Mouse (Mus musculus) mouse embryonic stem cell (cell line): Measurements from ENCODE around the gene Zfp954.

ENCODE experiments used
- in situ Hi-C, 2 experiments: fragments of 300-500 bp; cut with MboI; formaldehyde crosslinking; loops; 1 replicate in 1 of 2; 3 replicates in 1 of 2; pipeline ENCODE4 v1.14.3; 2019 to 2020; ENCODE audit warnings: low sequenced_read_pairs in 2 of 2, low pct_unique_long_range_greater_than_20kb in 1 of 2, mixed read lengths in 1 of 2; ENCODE audit not compliant: unreplicated experiment in 1 of 2

The Zfp954 gene

DNA sequence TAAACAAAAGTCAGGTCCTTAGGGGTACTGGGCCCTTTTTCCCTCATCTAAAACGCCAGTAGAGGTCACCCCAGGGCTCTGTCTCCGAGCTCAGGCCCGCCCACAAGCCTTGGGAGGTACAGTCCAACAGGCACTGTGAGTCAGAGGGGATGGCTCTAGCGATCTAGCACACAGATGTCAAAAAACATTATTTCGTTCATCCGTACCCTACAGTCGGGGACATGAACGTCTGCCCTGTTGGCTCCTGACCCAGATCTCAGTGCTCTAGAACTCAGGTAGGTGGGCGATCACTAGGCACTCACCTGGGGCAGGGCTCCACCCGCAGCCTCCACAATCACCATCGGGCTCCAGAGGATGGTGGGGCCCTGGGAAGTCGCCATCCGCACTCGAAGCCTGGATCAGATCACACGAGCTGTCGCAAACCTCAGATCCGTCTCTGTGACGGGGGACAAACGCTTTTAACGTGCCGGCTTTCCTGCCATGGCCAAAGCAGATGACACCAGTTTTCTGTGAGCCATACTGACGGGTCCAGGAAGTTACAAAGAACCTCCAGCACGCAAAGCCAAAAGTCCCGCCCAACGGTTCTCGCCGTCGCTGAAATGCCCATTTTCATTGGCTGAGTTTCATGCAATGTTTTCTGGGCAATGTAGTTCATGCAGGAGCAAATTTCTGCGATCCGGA lies at the start of gene Zfp954:
Gene Zfp954, minus strand, starts transcription at position 568 of the 681 bp plus-strand sequence.
- in situ Hi-C loops, result no loop called here

DNA sequence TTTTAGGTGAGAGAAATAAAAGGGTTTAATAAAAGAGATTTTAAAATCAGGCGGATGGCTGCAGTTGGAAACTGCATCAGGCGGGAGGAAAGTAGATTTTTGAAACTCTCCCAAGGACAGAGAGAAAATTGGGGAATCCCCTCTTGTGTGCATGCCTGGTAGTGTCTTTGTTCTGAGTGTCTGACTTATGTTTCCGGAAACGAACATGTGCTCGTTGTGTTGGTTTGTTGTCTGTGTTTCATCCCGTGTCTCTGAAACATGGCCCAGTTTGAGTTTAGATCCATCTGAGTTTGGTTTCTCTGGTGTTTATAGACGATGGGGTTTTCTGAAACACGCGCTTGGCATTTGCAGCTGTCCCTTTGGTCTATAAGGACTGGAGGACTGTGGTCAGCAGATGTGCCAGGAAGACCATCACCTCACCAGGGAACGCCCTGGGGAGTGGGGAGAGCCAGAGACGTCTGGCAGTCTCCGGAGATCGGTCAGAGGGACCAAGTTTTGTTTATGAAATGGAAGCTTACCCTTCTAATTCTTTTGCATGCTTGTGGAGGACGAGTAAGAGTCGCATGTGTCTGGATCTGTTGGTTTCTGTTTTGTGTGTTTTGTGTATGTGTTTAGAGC lies 24.8 kb upstream of the Zfp954 start:
- in situ Hi-C loops, result no loop called here

DNA sequence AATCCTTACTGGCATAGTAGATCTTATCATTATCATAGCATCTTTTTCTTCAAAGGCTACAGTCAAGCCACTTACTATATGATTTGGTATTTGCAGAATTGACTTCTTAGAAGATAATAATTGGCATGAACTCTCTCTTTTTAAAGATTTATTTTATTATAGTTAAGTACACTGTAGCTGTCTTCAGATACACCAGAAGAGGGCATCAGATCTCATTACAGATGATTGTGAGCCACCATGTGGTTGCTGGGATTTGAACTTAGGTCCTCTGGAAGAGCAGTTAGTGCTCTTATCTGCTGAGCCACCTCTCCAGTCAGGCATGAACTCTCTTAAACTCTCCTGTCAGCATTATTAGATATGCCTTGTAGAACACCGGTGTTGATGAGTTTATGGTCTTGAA lies 22.9 kb upstream of the Zfp954 start:
- in situ Hi-C loops, result no loop called here

DNA sequence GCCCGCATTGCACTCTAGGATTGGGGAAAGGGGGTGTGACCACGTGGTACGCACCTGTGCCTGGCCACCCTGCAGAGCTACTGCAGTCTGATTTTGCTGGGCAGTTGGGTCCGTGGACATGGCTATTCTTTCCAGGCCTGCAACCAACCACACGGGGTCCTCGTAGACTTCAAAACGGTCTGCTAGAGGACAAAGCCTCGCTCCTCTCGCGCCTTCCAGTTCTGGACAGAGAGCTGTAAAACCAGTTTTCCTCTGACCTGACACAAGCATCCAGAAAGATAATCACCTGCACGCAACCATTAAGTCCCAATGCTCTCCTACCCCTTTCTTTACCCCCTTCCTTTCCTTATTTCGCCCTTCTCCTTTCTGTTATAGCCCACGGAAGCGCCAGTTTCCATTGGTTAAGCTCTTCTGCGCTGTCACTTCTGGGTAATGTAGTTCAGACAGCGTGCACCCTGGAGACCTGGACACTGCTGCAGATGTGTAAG lies 15.1 kb upstream of the Zfp954 start, which contains the start of gene Zfp773:
Gene Zfp773, minus strand, starts transcription at position 377 of the 488 bp plus-strand sequence.
- in situ Hi-C loops, result loop anchor here (5.0 to 10.0 kb wide), 2 partner anchors 36 to 158 kb away; partner anchors contain the start of gene Zfp418 (in 2 of the 2)

DNA sequence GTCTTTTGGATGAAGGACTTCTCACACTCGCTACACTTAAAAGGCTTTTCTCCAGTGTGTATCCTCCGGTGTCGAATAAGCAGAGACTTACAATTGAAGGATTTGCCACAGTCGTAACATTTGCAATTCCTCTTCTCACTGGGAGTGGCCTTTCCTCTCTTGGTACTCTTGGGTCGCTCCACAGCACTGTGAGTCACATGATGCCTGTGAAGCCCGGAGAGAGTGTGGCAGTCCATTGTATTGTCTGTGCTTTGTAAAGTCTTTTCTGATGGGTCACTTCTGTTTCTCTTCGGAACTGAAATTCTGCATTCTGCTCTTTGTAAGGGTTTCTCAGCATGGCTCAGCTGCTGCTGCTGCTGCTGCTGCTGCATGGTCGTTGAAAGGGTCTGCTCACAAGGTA lies 11.5 kb upstream of the Zfp954 start:
- in situ Hi-C loops, result loop anchor here in 1 of 2 experiments (10.0 kb wide), 1 partner anchor 162 kb away; no protein-coding TSS in a partner anchor

DNA sequence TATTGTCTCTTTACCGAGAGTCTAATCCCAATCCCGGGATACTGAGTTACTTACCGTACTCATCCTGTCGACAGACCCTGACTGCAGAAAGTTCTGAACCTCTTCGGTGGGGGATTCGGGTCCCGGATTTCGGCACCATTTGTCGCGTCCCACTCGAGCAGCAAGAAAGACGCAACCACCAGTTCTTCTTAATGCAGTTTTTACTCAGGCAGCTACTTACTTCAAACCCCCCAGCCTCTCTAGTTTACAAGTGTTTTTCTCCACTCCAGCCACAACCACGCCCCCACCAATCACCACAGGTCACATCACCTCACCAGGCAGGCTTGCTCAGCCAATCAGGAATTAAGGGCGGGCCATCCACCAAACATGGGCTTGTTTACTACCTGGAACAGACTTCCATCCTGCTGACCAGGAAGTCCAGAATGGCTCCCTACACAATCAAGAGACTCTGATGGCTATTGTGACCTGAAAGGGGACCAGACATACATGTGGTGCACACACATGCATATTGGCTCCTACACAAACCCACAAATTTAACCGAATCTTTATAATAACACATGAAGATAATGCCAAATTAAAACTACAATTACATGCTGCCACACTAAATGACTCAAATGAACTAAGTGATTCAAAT lies 9.3 kb upstream of the Zfp954 start:
- in situ Hi-C loops, result loop anchor here in 1 of 2 experiments (10.0 kb wide), 1 partner anchor 164 kb away; no protein-coding TSS in a partner anchor

DNA sequence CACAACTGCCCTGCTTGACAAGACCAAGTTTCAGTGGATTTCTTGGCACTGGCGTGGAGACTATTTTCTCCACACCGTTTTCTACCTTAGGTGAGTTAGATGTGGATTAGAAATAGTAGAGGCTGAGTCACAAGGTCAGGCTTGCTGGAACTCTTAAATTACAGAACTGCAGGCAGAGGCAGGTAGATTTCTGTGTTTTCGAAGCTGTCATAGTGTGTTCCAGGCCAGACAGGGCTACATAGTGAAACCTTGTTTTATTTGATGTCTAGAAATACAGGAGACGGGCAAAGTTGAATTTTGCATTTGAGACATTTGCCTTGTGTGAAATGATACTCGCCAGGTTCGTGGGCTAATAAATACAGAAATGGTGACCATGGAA lies 303 bp upstream of the Zfp954 start:
- in situ Hi-C loops, result no loop called here

DNA sequence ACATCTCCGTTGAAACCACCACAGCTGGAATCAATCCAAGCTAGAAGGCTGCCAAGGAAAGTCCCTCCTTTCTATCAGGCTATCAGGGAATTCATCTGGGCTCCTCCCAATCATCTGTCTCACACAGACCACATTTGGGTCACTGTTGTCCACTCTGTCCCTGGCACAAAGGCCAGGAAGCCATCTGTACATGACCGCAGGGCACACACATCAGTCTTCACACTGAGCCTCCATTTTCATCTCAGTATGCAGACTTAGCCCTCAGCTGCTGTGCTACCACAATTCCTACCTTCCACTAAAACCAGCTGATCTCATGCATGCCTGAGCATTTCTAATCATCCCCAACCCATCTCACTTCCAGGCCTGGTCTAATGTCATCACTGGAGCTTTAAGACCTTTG lies 2.8 kb downstream of the Zfp954 start:
- in situ Hi-C loops, result no loop called here

DNA sequence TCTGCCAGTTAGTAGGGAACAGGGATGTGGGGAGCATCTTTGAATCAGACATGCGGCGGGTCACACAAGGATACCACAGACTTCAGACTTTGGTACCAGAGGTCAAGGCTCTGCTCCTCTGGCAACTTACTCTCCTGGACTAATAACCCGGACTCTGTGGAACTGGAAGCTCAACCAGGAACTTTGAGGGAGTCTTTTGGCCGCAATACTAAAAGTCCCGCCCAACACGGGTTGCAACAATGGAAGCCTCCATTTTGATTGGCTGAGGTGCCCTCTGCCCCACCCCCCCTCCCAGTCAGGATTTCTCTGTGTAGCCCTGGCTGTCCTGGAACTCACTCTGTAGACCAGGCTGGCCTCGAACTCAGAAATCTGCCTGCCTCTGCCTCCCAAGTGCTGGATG lies 12.8 kb downstream of the Zfp954 start:
- in situ Hi-C loops, result loop anchor here in 1 of 2 experiments (10.0 kb wide), 1 partner anchor 66 kb away; the partner anchor contains the start of gene Zfp418
